Mouse (Mus musculus) adrenal gland, postnatal 10 days (tissue): Measurements from ENCODE around the gene Macrod2. TPM values are rescaled to one million over a fixed set of nuclear protein-coding genes. Genes with fewer than 3 reads are reported as not detected.

Experiments used
- DNase-seq: peaks from one replicate; pipeline ENCODE4 v3.0.0; 2021; ENCODE audit warnings: mixed read lengths
- total RNA-seq, 2 experiments: library from RNA; stranded (reverse); gene quantifications; 2 replicates each; pipeline ENCODE4 v1.2.3; 2021

Macrod2 gene
- total RNA-seq, 2 experiments from 2014 or later, result 7.9 to 9.5 TPM

GRCm38 (mm10) chr2:140570874-140571273 is 175.8 kb downstream of the Macrod2 start:
- no peak for DNase-seq

- DNase-seq, result no peak
Observed at GRCm38 (mm10) chr2:140592537-140593261, 197.6 kb downstream of the Macrod2 start.

- DNase-seq, result no peak
Observed at GRCm38 (mm10) chr2:140596906-140597305, 201.8 kb downstream of the Macrod2 start.

GRCm38 (mm10) chr2:140615451-140615850 is 220.3 kb downstream of the Macrod2 start:
- no peak for DNase-seq

GRCm38 (mm10) chr2:140621730-140622337 is 226.7 kb downstream of the Macrod2 start:
- DNase-seq, result no peak

- DNase-seq, result no peak
Observed at GRCm38 (mm10) chr2:140653481-140653880, 258.4 kb downstream of the Macrod2 start.

GRCm38 (mm10) chr2:140653978-140654377 is 258.9 kb downstream of the Macrod2 start:
- DNase-seq, result no peak

GRCm38 (mm10) chr2:140662673-140663072 is 267.6 kb downstream of the Macrod2 start:
- no peak for DNase-seq

GRCm38 (mm10) chr2:140664381-140664780 is 269.3 kb downstream of the Macrod2 start:
- DNase-seq, result no peak

GRCm38 (mm10) chr2:140666846-140667245 is 271.7 kb downstream of the Macrod2 start:
- no peak for DNase-seq

- no peak for DNase-seq
Observed at GRCm38 (mm10) chr2:140667261-140668047, 272.3 kb downstream of the Macrod2 start.

GRCm38 (mm10) chr2:140668311-140668710 is 273.2 kb downstream of the Macrod2 start:
- DNase-seq, result peak; percentile 77

GRCm38 (mm10) chr2:140669081-140669480 is 274.0 kb downstream of the Macrod2 start:
- DNase-seq, result no peak

GRCm38 (mm10) chr2:140669786-140670185 is 274.7 kb downstream of the Macrod2 start:
- DNase-seq, result no peak

- DNase-seq, result peak; percentile 27
Observed at GRCm38 (mm10) chr2:140670457-140670856, 275.3 kb downstream of the Macrod2 start.

- peak; percentile 88 for DNase-seq
Observed at GRCm38 (mm10) chr2:140670963-140671702, 276.0 kb downstream of the Macrod2 start, which contains the start of gene Flrt3. Gene Flrt3, minus strand, starts transcription at chr2:140671469.

GRCm38 (mm10) chr2:140673466-140673865 is 278.4 kb downstream of the Macrod2 start:
- DNase-seq, result no peak

- DNase-seq, result no peak
Observed at GRCm38 (mm10) chr2:140676728-140677127, 281.6 kb downstream of the Macrod2 start.

- no peak for DNase-seq
Observed at GRCm38 (mm10) chr2:140690906-140691305, 295.8 kb downstream of the Macrod2 start.

GRCm38 (mm10) chr2:140691403-140691802 is 296.3 kb downstream of the Macrod2 start:
- no peak for DNase-seq

- DNase-seq, result no peak
Observed at GRCm38 (mm10) chr2:140692461-140692860, 297.4 kb downstream of the Macrod2 start.

- DNase-seq, result no peak
Observed at GRCm38 (mm10) chr2:140693845-140694244, 298.7 kb downstream of the Macrod2 start.
